In genomic region chr10:118564528-118565268, GRCm38 (mm10) we compare ENCODE assay signal across 14 mouse cellular contexts.
DNase-seq lines count a peak whose midpoint lies in the region; ATAC-seq and TF ChIP-seq lines count a peak whose summit lies in the region.
"Had no signal": no experiment of that assay in that cellular context is flagged by ENCODE, and none has a peak within 500 bp of the region (broad histone marks: within the 10 kb centered on the region; RNA-seq: fewer than 3 reads in every experiment).

No protein-coding gene starts in this region.

- peak; percentile 73; the same call in 1 of the 2 replicates for ATAC-seq in frontal cortex, adult (ENCODE audit: low TSS enrichment)
- no peak for ATAC-seq in limb, embryonic 14.5 days (ENCODE audit: low FRiP score, low read depth)
- no peak for ATAC-seq in hindbrain, embryonic 16.5 days
- ATAC-seq: liver, embryonic 12.5 days had no signal

- H3K27ac ChIP-seq in limb, embryonic 14.5 days (replicated peaks; ENCODE audit: low read depth, low read length): no peak overlapping the region
- H3K27ac ChIP-seq in hindbrain, embryonic 16.5 days (ENCODE audit: low read depth, low read length): no peak overlapping the region
- H3K27ac ChIP-seq: hindbrain, embryonic 13.5 days; kidney, postnatal 0 days; liver, embryonic 12.5 days; neural tube, embryonic 12.5 days had no signal

- no peaks in the 10 kb centered on the region for H3K9me3 ChIP-seq in limb, embryonic 14.5 days (ENCODE audit: control insufficient read depth, low read length)
- no peaks in the 10 kb centered on the region for H3K9me3 ChIP-seq in hindbrain, embryonic 16.5 days (ENCODE audit: control insufficient read depth, low read length)
- H3K9me3 ChIP-seq: hindbrain, embryonic 13.5 days; liver, embryonic 12.5 days; neural tube, embryonic 12.5 days had no signal

- H3K36me3 ChIP-seq in limb, embryonic 14.5 days (ENCODE audit: control insufficient read depth, insufficient read depth, low read length): no peaks in the 10 kb centered on the region
- no peaks in the 10 kb centered on the region for H3K36me3 ChIP-seq in hindbrain, embryonic 16.5 days (ENCODE audit: control insufficient read depth, insufficient read depth, low read length)
- H3K36me3 ChIP-seq: hindbrain, embryonic 13.5 days; liver, embryonic 12.5 days; neural tube, embryonic 12.5 days had no signal

- no peaks in the 10 kb centered on the region for H3K27me3 ChIP-seq in limb, embryonic 14.5 days (ENCODE audit: control insufficient read depth, insufficient read depth, low read length)
- H3K27me3 ChIP-seq in hindbrain, embryonic 16.5 days (replicated peaks; ENCODE audit: control insufficient read depth, insufficient read depth, low read length): no peaks in the 10 kb centered on the region
- H3K27me3 ChIP-seq: hindbrain, embryonic 13.5 days; liver, embryonic 12.5 days; neural tube, embryonic 12.5 days had no signal

- H3K4me1 ChIP-seq in limb, embryonic 14.5 days (ENCODE audit: control insufficient read depth, insufficient read depth, low read length): peaks cover 3% of the 10 kb centered on the region; the same call in 1 of the 2 replicates
- no peaks in the 10 kb centered on the region for H3K4me1 ChIP-seq in hindbrain, embryonic 16.5 days (ENCODE audit: control insufficient read depth, insufficient read depth, low read depth, low read length)
- H3K4me1 ChIP-seq: hindbrain, embryonic 13.5 days; liver, embryonic 12.5 days; neural tube, embryonic 12.5 days had no signal

- H3K4me3 ChIP-seq in limb, embryonic 14.5 days (replicated peaks; ENCODE audit: low read length): no peak overlapping the region
- H3K4me3 ChIP-seq in hindbrain, embryonic 16.5 days (ENCODE audit: low read length): no peak overlapping the region
- H3K4me3 ChIP-seq: hindbrain, embryonic 13.5 days; liver, embryonic 12.5 days; neural tube, embryonic 12.5 days had no signal

- 42% methylated on average over 16 of the region's 16 CpGs for WGBS in limb, embryonic 14.5 days
- WGBS in hindbrain, embryonic 16.5 days: 72% methylated on average over 16 of the region's 16 CpGs

- no peak overlapping the region for H3K9ac ChIP-seq in limb, embryonic 14.5 days (ENCODE audit: low read depth, low read length, severe bottlenecking)
- H3K9ac ChIP-seq in hindbrain, embryonic 16.5 days (ENCODE audit: low read depth, low read length): no peak overlapping the region
- H3K9ac ChIP-seq: hindbrain, embryonic 13.5 days; liver, embryonic 12.5 days; neural tube, embryonic 12.5 days had no signal

- DNase-seq in frontal cortex, postnatal 10 days (ENCODE audit: low spot score in 2 of 2): no peak
- peak; percentile 42 for DNase-seq in brain, embryonic 14.5 days (ENCODE audit: low read depth)
- DNase-seq in gonadal fat pad, adult 2 months (ENCODE audit: low read depth): peak; percentile 41
- peak; percentile 5 for DNase-seq in limb, embryonic 14.5 days (ENCODE audit: low spot score)
- no peak for DNase-seq in Muller cell, postnatal 12 days (ENCODE audit: inconsistent ontology term)
- DNase-seq in heart, postnatal 14 days: no peak
- DNase-seq: adrenal gland, postnatal 10 days; embryo, embryonic 11 days had no signal

- H3K4me2 ChIP-seq in limb, embryonic 14.5 days (replicated peaks; ENCODE audit: low read depth, low read length, severe bottlenecking): peak overlapping the region; percentile 10; the same call in 1 of the 2 replicates
- H3K4me2 ChIP-seq in hindbrain, embryonic 16.5 days (ENCODE audit: low read length): no peak overlapping the region
- H3K4me2 ChIP-seq: hindbrain, embryonic 13.5 days; liver, embryonic 12.5 days; neural tube, embryonic 12.5 days had no signal

- no peak for TF ChIP-seq CTCF in brain, embryonic 14.5 days (IDR thresholded peaks at IDR 0.05; ENCODE audit: borderline replicate concordance, extremely low read depth, insufficient read depth, insufficient read length)

- TF ChIP-seq POLR2A in brain, embryonic 14.5 days (IDR thresholded peaks at IDR 0.05; ENCODE audit: borderline replicate concordance, extremely low read depth, insufficient read depth, insufficient read length, poor library complexity, severe bottlenecking): no peak
- no peak for TF ChIP-seq POLR2A in limb, embryonic 14.5 days (IDR thresholded peaks at IDR 0.05; ENCODE audit: borderline replicate concordance, extremely low read depth, insufficient read depth, insufficient read length)

- intact Hi-C loops in heart, postnatal 14 days (cut with DNase I): no loop called here

Comparison
In these comparisons a context has a peak if more than half of its experiments do, and no peak if none do; other contexts are left out.
1. DNase-seq: peak in brain, embryonic 14.5 days (single experiment), gonadal fat pad, adult 2 months (single experiment) and limb, embryonic 14.5 days (single experiment); none in frontal cortex, postnatal 10 days (0 of 2), Muller cell, postnatal 12 days (single experiment) and heart, postnatal 14 days (0 of 2).